Mouse (Mus musculus) limb, embryonic 12.5 days (tissue): ENCODE measurements around the gene Igfbp2. TPM values are rescaled to one million over a fixed set of nuclear protein-coding genes. Genes with fewer than 3 reads are reported as not detected.

Experiments used
- ATAC-seq: fragments of 200-750 bp; cut with Nextera tagmentation; 2 replicates; pipeline ENCODE4 v1.8.0; 2017; ENCODE audit warnings: low read depth, moderate TSS enrichment; ENCODE audit not compliant: insufficient number of reproducible peaks, insufficient read depth, low FRiP score, low TSS enrichment
- H3K27ac ChIP-seq: fragments of 300-500 bp; sonication (generic); 2 replicates; pipeline ENCODE4 v1.5.1; 2016; ENCODE audit warnings: mild to moderate bottlenecking, moderate library complexity
- H3K27me3 ChIP-seq: fragments of 300-500 bp; sonication (generic); 2 replicates; pipeline ENCODE4 v1.6.1; 2016; ENCODE audit warnings: mild to moderate bottlenecking, moderate library complexity
- H3K36me3 ChIP-seq: fragments of 300-500 bp; sonication (generic); 2 replicates; pipeline ENCODE4 v1.6.1; 2016; ENCODE audit warnings: mild to moderate bottlenecking, moderate library complexity
- H3K4me1 ChIP-seq: fragments of 300-500 bp; sonication (generic); replicated peaks from 2 replicates; pipeline ENCODE4 v1.6.1; 2016
- H3K4me2 ChIP-seq: fragments of 300-500 bp; sonication (generic); 2 replicates; pipeline ENCODE4 v1.6.1; 2016; ENCODE audit warnings: mild to moderate bottlenecking, moderate library complexity
- H3K4me3 ChIP-seq: fragments of 300-500 bp; sonication (generic); replicated peaks from 2 replicates; pipeline ENCODE4 v1.5.1; 2016; ENCODE audit warnings: mild to moderate bottlenecking
- H3K9ac ChIP-seq: fragments of 300-500 bp; sonication (generic); replicated peaks from 2 replicates; pipeline ENCODE4 v1.6.1; 2016; ENCODE audit warnings: mild to moderate bottlenecking, moderate library complexity
- H3K9me3 ChIP-seq: fragments of 300-500 bp; sonication (generic); 2 replicates; pipeline ENCODE4 v1.6.1; 2016; ENCODE audit warnings: mild to moderate bottlenecking, moderate library complexity
- WGBS: fragments of 180-500 bp; shearing (Covaris S2); methylation state at CpG from one replicate; pipeline ENCODE4 v1.1.7; 2016; 5-methylcytosine and 5-hydroxymethylcytosine counted together
- polyA plus RNA-seq: library from polyadenylated mRNA; unstranded; fragments of >200 nt; fragmentation: Nextera tagmentation; extraction: Ambion mirVana; gene quantifications from 2 replicates; pipeline ENCODE4 v1.2.1, GENCODE M21; 2016

Gene Igfbp2
- polyA plus RNA-seq, 1 experiment from 2014 or later = 319 TPM

GRCm38 (mm10) chr1:72856209-72856909 is 32.1 kb downstream of the Igfbp2 start:
- Histone ChIP-seq H3K4me1 (no peaks in the 10 kb centered on the region), H3K4me3 (no peak overlapping the region), H3K27ac (no peak overlapping the region), H3K36me3 (peaks cover 38% of the 10 kb centered on the region), H3K9me3 (no peaks in the 10 kb centered on the region), H3K4me2 (no peak overlapping the region), H3K27me3 (no peaks in the 10 kb centered on the region), H3K9ac (no peak overlapping the region)
- 83% methylated on average over 19 of the region's 19 CpGs for WGBS
- no peak; the same call in 1 of the 2 replicates for ATAC-seq

- H3K4me1 ChIP-seq = no peaks in the 10 kb centered on the region
- H3K4me2 ChIP-seq = no peak overlapping the region
- H3K27ac ChIP-seq = no peak overlapping the region
- H3K4me3 ChIP-seq = no peak overlapping the region
- ATAC-seq = no peak
- no peak overlapping the region for H3K9ac ChIP-seq
- 81% methylated on average over 7 of the region's 7 CpGs for WGBS
- no peaks in the 10 kb centered on the region for H3K27me3 ChIP-seq
- no peaks in the 10 kb centered on the region for H3K9me3 ChIP-seq
- H3K36me3 ChIP-seq = peaks cover 38% of the 10 kb centered on the region
These were observed 32.8 kb downstream of the Igfbp2 start for GRCm38 (mm10) chr1:72857142-72857541.

GRCm38 (mm10) chr1:72857631-72858030 is 33.3 kb downstream of the Igfbp2 start:
- no peak overlapping the region for H3K4me3 ChIP-seq
- no peaks in the 10 kb centered on the region for H3K4me1 ChIP-seq
- no peak overlapping the region for H3K9ac ChIP-seq
- no peaks in the 10 kb centered on the region for H3K9me3 ChIP-seq
- ATAC-seq = no peak
- no peak overlapping the region for H3K27ac ChIP-seq
- no peak overlapping the region for H3K4me2 ChIP-seq
- 73% methylated on average over 5 of the region's 5 CpGs for WGBS
- H3K27me3 ChIP-seq = no peaks in the 10 kb centered on the region
- peaks cover 38% of the 10 kb centered on the region for H3K36me3 ChIP-seq

- Histone ChIP-seq H3K27me3 (no peaks in the 10 kb centered on the region), H3K4me2 (no peak overlapping the region), H3K4me1 (no peaks in the 10 kb centered on the region), H3K9me3 (no peaks in the 10 kb centered on the region), H3K36me3 (peaks cover 40% of the 10 kb centered on the region), H3K27ac (no peak overlapping the region), H3K4me3 (no peak overlapping the region), H3K9ac (no peak overlapping the region)
- ATAC-seq = no peak
- 84% methylated on average over 9 of the region's 9 CpGs for WGBS
These were observed 34.0 kb downstream of the Igfbp2 start for GRCm38 (mm10) chr1:72858286-72858685.

- ATAC-seq = no peak
- H3K4me3 ChIP-seq = no peak overlapping the region
- H3K9me3 ChIP-seq = no peaks in the 10 kb centered on the region
- H3K27ac ChIP-seq = no peak overlapping the region
- no peak overlapping the region for H3K9ac ChIP-seq
- H3K4me1 ChIP-seq = no peaks in the 10 kb centered on the region
- WGBS = 83% methylated on average over 5 of the region's 5 CpGs
- H3K4me2 ChIP-seq = no peak overlapping the region
- H3K27me3 ChIP-seq = no peaks in the 10 kb centered on the region
- peaks cover 46% of the 10 kb centered on the region for H3K36me3 ChIP-seq
These were observed 34.6 kb downstream of the Igfbp2 start for GRCm38 (mm10) chr1:72858874-72859273.

GRCm38 (mm10) chr1:72859963-72860362 is 35.7 kb downstream of the Igfbp2 start:
- Histone ChIP-seq H3K27me3 (peaks cover 5% of the 10 kb centered on the region; the same call in 1 of the 2 replicates), H3K4me1 (no peaks in the 10 kb centered on the region), H3K27ac (no peak overlapping the region), H3K4me2 (no peak overlapping the region), H3K36me3 (peaks cover 53% of the 10 kb centered on the region), H3K9ac (no peak overlapping the region), H3K4me3 (no peak overlapping the region), H3K9me3 (no peaks in the 10 kb centered on the region)
- 96% methylated on average over 9 of the region's 9 CpGs for WGBS
- ATAC-seq = no peak

- H3K4me3 ChIP-seq = no peak overlapping the region
- no peak overlapping the region for H3K9ac ChIP-seq
- H3K27me3 ChIP-seq = peaks cover 5% of the 10 kb centered on the region; the same call in 1 of the 2 replicates
- 88% methylated on average over 2 of the region's 2 CpGs for WGBS
- no peak overlapping the region for H3K4me2 ChIP-seq
- no peak for ATAC-seq
- H3K36me3 ChIP-seq = peaks cover 53% of the 10 kb centered on the region
- no peak overlapping the region for H3K27ac ChIP-seq
- no peaks in the 10 kb centered on the region for H3K4me1 ChIP-seq
- H3K9me3 ChIP-seq = no peaks in the 10 kb centered on the region
These were observed 36.2 kb downstream of the Igfbp2 start for GRCm38 (mm10) chr1:72860502-72860901.

- no peak overlapping the region for H3K27ac ChIP-seq
- peaks cover 56% of the 10 kb centered on the region for H3K36me3 ChIP-seq
- H3K9ac ChIP-seq = no peak overlapping the region
- no peaks in the 10 kb centered on the region for H3K9me3 ChIP-seq
- peaks cover 8% of the 10 kb centered on the region for H3K4me1 ChIP-seq
- no peak overlapping the region for H3K4me2 ChIP-seq
- H3K27me3 ChIP-seq = peaks cover 5% of the 10 kb centered on the region; the same call in 1 of the 2 replicates
- 63% methylated on average over 2 of the region's 2 CpGs for WGBS
- ATAC-seq = no peak
- H3K4me3 ChIP-seq = no peak overlapping the region
These were observed 37.4 kb downstream of the Igfbp2 start for GRCm38 (mm10) chr1:72861702-72862101.

- no peak for ATAC-seq
- Histone ChIP-seq H3K4me1 (peaks cover 10% of the 10 kb centered on the region), H3K27me3 (peaks cover 5% of the 10 kb centered on the region; the same call in 1 of the 2 replicates), H3K9me3 (no peaks in the 10 kb centered on the region), H3K4me3 (no peak overlapping the region), H3K4me2 (no peak overlapping the region), H3K9ac (no peak overlapping the region), H3K36me3 (peaks cover 56% of the 10 kb centered on the region), H3K27ac (no peak overlapping the region)
- WGBS = 91% methylated on average over 21 of the region's 21 CpGs
These were observed 37.9 kb downstream of the Igfbp2 start for GRCm38 (mm10) chr1:72862248-72862647.

GRCm38 (mm10) chr1:72863692-72864091 is 39.4 kb downstream of the Igfbp2 start:
- peaks cover 5% of the 10 kb centered on the region; the same call in 1 of the 2 replicates for H3K27me3 ChIP-seq
- H3K9me3 ChIP-seq = no peaks in the 10 kb centered on the region
- H3K9ac ChIP-seq = no peak overlapping the region
- H3K4me1 ChIP-seq = peaks cover 16% of the 10 kb centered on the region
- ATAC-seq = no peak
- peaks cover 56% of the 10 kb centered on the region for H3K36me3 ChIP-seq
- 87% methylated on average over 8 of the region's 8 CpGs for WGBS
- no peak overlapping the region for H3K4me2 ChIP-seq
- H3K27ac ChIP-seq = no peak overlapping the region
- no peak overlapping the region for H3K4me3 ChIP-seq

- Histone ChIP-seq H3K4me3 (no peak overlapping the region), H3K4me1 (peaks cover 22% of the 10 kb centered on the region), H3K4me2 (no peak overlapping the region), H3K9ac (no peak overlapping the region), H3K27ac (no peak overlapping the region), H3K27me3 (peaks cover 5% of the 10 kb centered on the region; the same call in 1 of the 2 replicates), H3K36me3 (peaks cover 54% of the 10 kb centered on the region), H3K9me3 (no peaks in the 10 kb centered on the region)
- ATAC-seq = no peak
- WGBS = 83% methylated on average over 3 of the region's 3 CpGs
These were observed 40.0 kb downstream of the Igfbp2 start for GRCm38 (mm10) chr1:72864272-72864671.

GRCm38 (mm10) chr1:72865900-72866299 is 41.6 kb downstream of the Igfbp2 start:
- H3K27me3 ChIP-seq = peaks cover 5% of the 10 kb centered on the region; the same call in 1 of the 2 replicates
- no peak overlapping the region for H3K9ac ChIP-seq
- no peak for ATAC-seq
- peaks cover 40% of the 10 kb centered on the region for H3K36me3 ChIP-seq
- peaks cover 37% of the 10 kb centered on the region for H3K4me1 ChIP-seq
- 25% methylated on average over 6 of the region's 6 CpGs for WGBS
- no peak overlapping the region for H3K4me3 ChIP-seq
- H3K27ac ChIP-seq = no peak overlapping the region
- H3K4me2 ChIP-seq = no peak overlapping the region
- H3K9me3 ChIP-seq = no peaks in the 10 kb centered on the region
